Mouse (Mus musculus) liver, embryonic 16.5 days (tissue): Measurements from ENCODE around the gene Ppp1r12b. TPM values are rescaled to one million over a fixed set of nuclear protein-coding genes. Genes with fewer than 3 reads are reported as not detected.

Experiments
- ATAC-seq: fragments of 200-750 bp; cut with Nextera tagmentation; 2 replicates; pipeline ENCODE4 v1.8.0; 2017; ENCODE audit warnings: low read depth, mild to moderate bottlenecking, moderate number of reproducible peaks, moderate library complexity
- H3K27ac ChIP-seq: fragments of 300-500 bp; sonication (generic); 2 replicates; pipeline ENCODE4 v1.5.1; 2014; ENCODE audit warnings: mild to moderate bottlenecking, low read length
- H3K27me3 ChIP-seq: fragments of 300-500 bp; sonication (generic); 2 replicates; pipeline ENCODE4 v1.6.1; 2014; ENCODE audit warnings: low read depth, low read length, mixed read lengths; ENCODE audit not compliant: control insufficient read depth, insufficient read depth
- H3K36me3 ChIP-seq: fragments of 300-500 bp; sonication (generic); 2 replicates; pipeline ENCODE4 v1.6.1; 2014; ENCODE audit warnings: mild to moderate bottlenecking; ENCODE audit not compliant: control insufficient read depth, insufficient read depth
- H3K4me1 ChIP-seq: fragments of 300-500 bp; sonication (generic); 2 replicates; pipeline ENCODE4 v1.6.1; 2014; ENCODE audit warnings: low read depth, low read length, mixed read lengths; ENCODE audit not compliant: control insufficient read depth
- H3K4me2 ChIP-seq: fragments of 300-500 bp; sonication (generic); 2 replicates; pipeline ENCODE4 v1.6.1; 2014; ENCODE audit warnings: low read depth, low read length, mixed read lengths
- H3K4me3 ChIP-seq: fragments of 300-500 bp; sonication (generic); 2 replicates; pipeline ENCODE4 v1.5.1; 2014; ENCODE audit warnings: low read depth, mild to moderate bottlenecking, low read length
- H3K9ac ChIP-seq: fragments of 300-500 bp; sonication (generic); 2 replicates; pipeline ENCODE4 v1.6.1; 2014; ENCODE audit warnings: low read depth, low read length
- H3K9me3 ChIP-seq: fragments of 300-500 bp; sonication (generic); replicated peaks from 2 replicates; pipeline ENCODE4 v1.6.1; 2016; ENCODE audit warnings: low read length; ENCODE audit not compliant: control insufficient read depth
- WGBS: fragments of 180-500 bp; shearing (Covaris S2); extraction: QIAGEN DNeasy Blood & Tissue Kit; methylation state at CpG from one replicate; pipeline ENCODE4 v1.1.7; 2014; ENCODE audit not compliant: insufficient replicate concordance; 5-methylcytosine and 5-hydroxymethylcytosine counted together
- polyA plus RNA-seq: library from polyadenylated mRNA; unstranded; fragments of >200 nt; fragmentation: Nextera tagmentation; extraction: Ambion mirVana; gene quantifications from 2 replicates; pipeline ENCODE4 v1.2.1, GENCODE M21; 2015

Gene Ppp1r12b
- polyA plus RNA-seq, 1 experiment from 2014 or later: 2.4 TPM

DNA sequence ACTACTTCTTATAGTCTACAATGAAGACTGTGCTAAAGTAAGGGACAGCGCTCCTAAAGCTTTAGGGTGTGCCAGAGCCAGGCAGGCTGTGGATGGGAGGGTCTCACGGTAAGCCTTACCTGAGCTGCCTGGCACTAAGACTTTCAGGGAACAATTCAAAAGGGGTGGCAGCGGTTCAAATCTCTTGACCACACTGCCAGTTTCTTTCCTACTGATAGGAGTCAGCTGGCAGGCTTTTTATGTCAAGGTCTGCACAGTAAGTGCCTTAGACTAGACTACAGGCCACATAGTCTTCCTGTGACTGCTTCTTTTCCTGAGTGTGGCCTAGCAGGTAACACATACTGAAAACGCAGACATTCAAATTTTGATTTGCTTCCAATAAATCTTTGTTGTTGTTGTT, 192.5 kb downstream of the Ppp1r12b start:
- no peaks in the 10 kb centered on the region; the same call in 1 of the 2 replicates for H3K4me1 ChIP-seq
- H3K27me3 ChIP-seq: no peaks in the 10 kb centered on the region
- H3K9ac ChIP-seq: no peak overlapping the region
- no peaks in the 10 kb centered on the region for H3K36me3 ChIP-seq
- ATAC-seq: no peak
- H3K9me3 ChIP-seq: no peaks in the 10 kb centered on the region
- H3K27ac ChIP-seq: no peak overlapping the region
- H3K4me3 ChIP-seq: no peak overlapping the region
- no peak overlapping the region for H3K4me2 ChIP-seq
- 68% methylated on average over 4 of the region's 4 CpGs for WGBS

GRCm38 (mm10) chr1:134761534-134761933, 194.2 kb downstream of the Ppp1r12b start:
- WGBS: 46% methylated on average over 7 of the region's 7 CpGs

DNA sequence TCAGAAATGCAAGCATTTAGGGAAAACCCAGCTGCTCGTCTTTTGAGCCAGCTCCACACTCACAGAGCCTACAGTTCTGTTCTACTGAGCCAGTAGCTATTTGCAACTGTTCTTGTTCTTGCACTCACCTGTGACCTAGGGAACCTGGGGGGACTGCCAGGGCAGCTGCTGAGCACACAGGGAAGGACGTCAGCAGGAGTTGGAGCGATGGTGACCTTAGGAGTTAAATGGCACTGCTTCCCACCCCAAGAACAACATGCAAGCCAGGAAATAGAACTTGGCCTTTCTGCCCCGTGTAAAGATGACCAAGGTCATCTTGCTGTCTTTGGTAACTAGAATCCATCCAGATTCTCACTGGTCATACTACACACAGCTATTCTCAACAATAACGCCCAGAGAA, 195.1 kb downstream of the Ppp1r12b start:
- no peak for ATAC-seq
- 72% methylated on average over 5 of the region's 5 CpGs for WGBS
- H3K27ac ChIP-seq: no peak overlapping the region
- H3K4me1 ChIP-seq: no peaks in the 10 kb centered on the region; the same call in 1 of the 2 replicates
- H3K9ac ChIP-seq: no peak overlapping the region
- H3K27me3 ChIP-seq: no peaks in the 10 kb centered on the region
- no peak overlapping the region for H3K4me3 ChIP-seq
- no peaks in the 10 kb centered on the region for H3K36me3 ChIP-seq
- H3K9me3 ChIP-seq: no peaks in the 10 kb centered on the region
- H3K4me2 ChIP-seq: no peak overlapping the region

More at GRCm38 (mm10) chr1:134761534-134761933, 194.2 kb downstream of the Ppp1r12b start:
- no peak overlapping the region for H3K27ac ChIP-seq
- H3K27me3 ChIP-seq: no peaks in the 10 kb centered on the region
- no peak for ATAC-seq
- H3K4me3 ChIP-seq: no peak overlapping the region
- H3K9ac ChIP-seq: no peak overlapping the region
- no peaks in the 10 kb centered on the region for H3K36me3 ChIP-seq
- no peak overlapping the region for H3K4me2 ChIP-seq
- no peaks in the 10 kb centered on the region; the same call in 1 of the 2 replicates for H3K4me1 ChIP-seq
- H3K9me3 ChIP-seq: no peaks in the 10 kb centered on the region

- Histone ChIP-seq H3K36me3 (no peaks in the 10 kb centered on the region), H3K4me2 (no peak overlapping the region), H3K4me3 (no peak overlapping the region), H3K9ac (no peak overlapping the region), H3K9me3 (no peaks in the 10 kb centered on the region), H3K27me3 (no peaks in the 10 kb centered on the region), H3K27ac (no peak overlapping the region), H3K4me1 (no peaks in the 10 kb centered on the region)
- ATAC-seq: no peak
- WGBS: 82% methylated on average over 6 of the region's 6 CpGs
Measured at GRCm38 (mm10) chr1:134759133-134759532, 196.6 kb downstream of the Ppp1r12b start.

DNA sequence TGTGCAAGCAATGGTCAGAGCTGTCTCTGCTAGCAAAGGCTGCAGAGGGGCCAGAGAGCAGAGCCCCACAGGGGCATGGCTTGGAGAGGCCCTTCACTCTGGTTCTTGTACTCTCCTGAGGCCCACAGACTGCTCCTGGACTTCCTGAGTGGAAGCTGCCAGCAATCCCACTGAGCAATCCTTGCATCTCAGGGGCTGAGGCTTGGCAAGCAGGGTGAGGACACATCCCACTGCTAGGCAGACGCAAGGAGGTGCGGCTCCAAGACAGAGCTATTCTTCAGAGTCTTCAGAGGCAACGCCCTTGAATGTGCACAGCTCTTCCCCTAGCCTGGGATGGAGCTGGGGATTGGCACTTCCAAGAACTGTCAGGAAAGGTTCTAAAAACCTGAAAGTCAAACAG, 198.5 kb downstream of the Ppp1r12b start:
- Histone ChIP-seq H3K9ac (no peak overlapping the region), H3K4me1 (no peaks in the 10 kb centered on the region), H3K36me3 (no peaks in the 10 kb centered on the region), H3K9me3 (no peaks in the 10 kb centered on the region), H3K27me3 (no peaks in the 10 kb centered on the region), H3K4me2 (no peak overlapping the region), H3K27ac (no peak overlapping the region), H3K4me3 (no peak overlapping the region)
- WGBS: 76% methylated on average over 3 of the region's 3 CpGs
- ATAC-seq: no peak

- WGBS: 65% methylated on average over 10 of the region's 10 CpGs
Measured at GRCm38 (mm10) chr1:134756190-134756873, 199.4 kb downstream of the Ppp1r12b start.

GRCm38 (mm10) chr1:134755548-134756189, 200.1 kb downstream of the Ppp1r12b start:
- no peak for ATAC-seq
- 64% methylated on average over 13 of the region's 13 CpGs for WGBS
- H3K27ac ChIP-seq: no peak overlapping the region

More at GRCm38 (mm10) chr1:134756190-134756873, 199.4 kb downstream of the Ppp1r12b start:
- H3K4me3 ChIP-seq: no peak overlapping the region
- ATAC-seq: no peak
- H3K9me3 ChIP-seq: no peaks in the 10 kb centered on the region
- no peaks in the 10 kb centered on the region for H3K4me1 ChIP-seq
- H3K27ac ChIP-seq: no peak overlapping the region
- no peak overlapping the region for H3K4me2 ChIP-seq
- no peak overlapping the region for H3K9ac ChIP-seq
- no peaks in the 10 kb centered on the region for H3K36me3 ChIP-seq
- no peaks in the 10 kb centered on the region for H3K27me3 ChIP-seq

DNA sequence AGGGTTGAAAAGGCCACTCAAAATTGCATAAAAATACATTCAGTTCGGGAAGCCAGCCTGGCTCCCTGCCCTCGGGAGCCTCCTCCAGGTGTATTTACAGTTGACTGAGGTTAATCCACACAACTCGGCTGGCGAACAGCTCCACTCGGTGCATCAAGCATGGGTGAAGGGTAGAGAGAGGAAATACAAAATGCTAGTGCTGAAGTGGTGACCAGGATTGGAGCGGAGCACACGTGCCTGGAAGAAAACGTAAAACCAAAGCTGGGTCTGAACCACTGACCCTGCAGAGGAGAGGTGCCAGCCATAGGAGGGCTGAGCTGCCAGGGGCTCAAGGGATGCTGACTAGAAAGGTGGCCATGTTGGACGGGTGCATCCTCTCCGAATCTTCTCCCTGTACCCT, 200.9 kb downstream of the Ppp1r12b start:
- H3K4me2 ChIP-seq: no peak overlapping the region
- 70% methylated on average over 10 of the region's 10 CpGs for WGBS
- H3K9ac ChIP-seq: no peak overlapping the region
- no peaks in the 10 kb centered on the region for H3K36me3 ChIP-seq
- no peak for ATAC-seq
- no peak overlapping the region for H3K27ac ChIP-seq
- no peaks in the 10 kb centered on the region for H3K9me3 ChIP-seq
- H3K4me3 ChIP-seq: no peak overlapping the region
- no peaks in the 10 kb centered on the region for H3K27me3 ChIP-seq
- no peaks in the 10 kb centered on the region for H3K4me1 ChIP-seq

More at GRCm38 (mm10) chr1:134755548-134756189, 200.1 kb downstream of the Ppp1r12b start:
- Histone ChIP-seq H3K27me3 (no peaks in the 10 kb centered on the region), H3K4me3 (no peak overlapping the region), H3K9ac (no peak overlapping the region), H3K4me2 (no peak overlapping the region), H3K4me1 (no peaks in the 10 kb centered on the region), H3K36me3 (no peaks in the 10 kb centered on the region), H3K9me3 (no peaks in the 10 kb centered on the region)
